Mouse (Mus musculus) stomach, embryonic 15.5 days (tissue): Measurements from ENCODE around the gene Rnh1. TPM values are rescaled to one million over a fixed set of nuclear protein-coding genes. Genes with fewer than 3 reads are reported as not detected.

Experiments
- ATAC-seq: fragments of 200-750 bp; cut with Nextera tagmentation; 2 replicates; pipeline ENCODE4 v1.8.0; 2017; ENCODE audit warnings: low read depth, moderate number of reproducible peaks, moderate TSS enrichment; ENCODE audit not compliant: insufficient read depth, low FRiP score
- H3K27ac ChIP-seq: fragments of 300-500 bp; sonication (generic); 2 replicates; pipeline ENCODE4 v1.5.1; 2015; ENCODE audit warnings: mild to moderate bottlenecking, inconsistent platforms
- H3K27me3 ChIP-seq: fragments of 300-500 bp; sonication (generic); replicated peaks from 2 replicates; pipeline ENCODE4 v1.6.1; 2015; ENCODE audit warnings: inconsistent platforms
- H3K36me3 ChIP-seq: fragments of 300-500 bp; sonication (generic); 2 replicates; pipeline ENCODE4 v1.6.1; 2015; ENCODE audit warnings: inconsistent platforms
- H3K4me1 ChIP-seq: fragments of 300-500 bp; sonication (generic); 2 replicates; pipeline ENCODE4 v1.6.1; 2015; ENCODE audit warnings: inconsistent platforms
- H3K4me2 ChIP-seq: fragments of 300-500 bp; sonication (generic); 2 replicates; pipeline ENCODE4 v1.6.1; 2015; ENCODE audit warnings: mild to moderate bottlenecking, inconsistent platforms
- H3K4me3 ChIP-seq: fragments of 300-500 bp; sonication (generic); replicated peaks from 2 replicates; pipeline ENCODE4 v1.5.1; 2015; ENCODE audit warnings: inconsistent platforms
- H3K9ac ChIP-seq: fragments of 300-500 bp; sonication (generic); 2 replicates; pipeline ENCODE4 v1.6.1; 2015; ENCODE audit warnings: inconsistent platforms
- H3K9me3 ChIP-seq: fragments of 300-500 bp; sonication (generic); 2 replicates; pipeline ENCODE4 v1.6.1; 2016; ENCODE audit warnings: inconsistent platforms
- WGBS: fragments of 180-500 bp; shearing (Covaris S2); methylation state at CpG from one replicate; pipeline ENCODE4 v1.1.7; 2015; 5-methylcytosine and 5-hydroxymethylcytosine counted together
- polyA plus RNA-seq: library from polyadenylated mRNA; unstranded; fragments of >200 nt; fragmentation: Nextera tagmentation; extraction: Ambion mirVana; gene quantifications from 2 replicates; pipeline ENCODE4 v1.2.1, GENCODE M21; 2015

Rnh1 gene
- polyA plus RNA-seq, 1 experiment from 2014 or later = 206 TPM

DNA sequence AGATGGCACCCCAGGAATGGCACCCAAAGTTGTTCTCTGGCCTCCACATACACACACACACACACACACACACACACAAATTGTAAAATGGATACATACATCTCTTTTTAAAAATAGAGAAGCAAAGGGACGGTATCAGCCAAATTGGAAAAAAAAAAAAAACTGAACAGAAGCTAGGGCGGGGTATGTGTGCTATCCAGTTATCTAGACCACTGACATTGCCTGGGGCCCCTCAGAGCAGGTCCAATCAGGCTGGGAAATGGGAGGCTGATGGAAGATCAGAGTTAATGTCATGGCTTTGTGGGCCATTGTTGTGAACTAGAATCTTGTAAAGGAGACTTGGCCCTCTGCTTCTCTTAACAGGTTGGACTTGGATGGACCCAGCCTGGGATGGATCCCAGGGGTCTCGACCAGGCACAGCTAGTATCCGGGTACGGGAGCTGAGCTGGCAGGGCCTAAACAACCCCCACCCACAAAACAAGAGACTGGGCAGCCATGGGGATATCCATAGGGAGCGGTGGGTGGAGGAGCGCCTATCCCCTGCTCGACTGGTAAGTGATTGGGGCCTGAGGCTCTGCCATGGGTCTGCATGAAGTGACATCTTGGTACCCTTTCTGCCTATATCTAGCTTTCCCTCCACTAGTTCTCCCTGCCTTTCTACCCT is 24.1 kb upstream of the Rnh1 start:
- no peak overlapping the region for H3K4me3 ChIP-seq
- no peak overlapping the region for H3K9ac ChIP-seq
- no peak for ATAC-seq
- H3K4me1 ChIP-seq = peaks cover 24% of the 10 kb centered on the region
- H3K36me3 ChIP-seq = 0 out of 2 replicates have a peak, but pooled peaks cover 5% of the 10 kb centered on the region
- WGBS = 87% methylated on average over 8 of the region's 8 CpGs
- H3K27ac ChIP-seq = no peak overlapping the region
- H3K4me2 ChIP-seq = no peak overlapping the region
- no peaks in the 10 kb centered on the region for H3K27me3 ChIP-seq
- no peaks in the 10 kb centered on the region for H3K9me3 ChIP-seq

DNA sequence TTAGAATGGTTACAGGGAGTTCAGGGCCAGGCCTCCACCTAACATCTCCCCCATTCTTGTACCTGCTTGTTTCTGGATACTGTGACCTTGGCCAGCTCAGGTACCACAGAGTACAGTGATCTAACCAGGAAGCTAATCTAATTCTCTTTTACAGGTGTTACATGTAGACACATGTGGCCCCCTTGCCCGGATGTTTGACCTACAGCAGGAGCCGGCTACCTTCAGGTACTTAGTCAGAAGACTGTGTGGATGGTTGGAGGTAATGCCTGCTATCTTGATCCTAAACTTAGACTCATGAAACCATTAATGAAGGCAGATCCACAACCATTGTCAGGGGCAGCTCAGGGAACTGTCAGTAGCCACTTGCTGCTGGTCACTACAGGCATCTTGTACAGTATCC is 23.1 kb upstream of the Rnh1 start:
- WGBS = 84% methylated on average over 2 of the region's 2 CpGs
- no peak overlapping the region for H3K4me2 ChIP-seq

DNA sequence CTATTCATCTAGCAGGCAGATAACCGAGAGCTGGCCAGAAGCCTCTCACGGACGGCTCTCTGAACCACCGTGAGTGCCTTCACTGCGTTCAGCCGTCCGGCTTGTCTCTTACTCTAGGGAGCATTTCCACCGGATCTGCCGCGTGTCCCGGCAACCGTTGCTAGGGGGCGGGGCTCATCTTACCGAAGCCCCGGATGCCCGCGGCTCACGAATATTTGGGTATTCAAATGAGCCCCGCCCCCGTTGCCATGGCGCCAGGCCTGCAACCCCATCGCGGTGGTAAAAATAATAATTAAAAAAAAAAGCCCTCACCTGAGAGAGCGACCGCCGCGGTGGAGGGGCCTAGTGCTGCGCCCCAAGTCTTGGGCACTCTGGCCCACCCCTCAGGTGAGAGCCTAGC is 22.2 kb upstream of the Rnh1 start:
- Histone ChIP-seq H3K36me3 (peaks cover 24% of the 10 kb centered on the region), H3K9ac (peak overlapping the region; percentile 45), H3K27me3 (no peaks in the 10 kb centered on the region), H3K4me3 (peak overlapping the region; percentile 92), H3K9me3 (no peaks in the 10 kb centered on the region), H3K4me2 (peak overlapping the region; percentile 98), H3K27ac (peak overlapping the region; percentile 91), H3K4me1 (peaks cover 25% of the 10 kb centered on the region)
- WGBS = under 1% methylated on average over 28 of the region's 28 CpGs
- ATAC-seq = no peak

More for the DNA sequence above, 23.1 kb upstream of the Rnh1 start:
- Histone ChIP-seq H3K36me3 (peaks cover 15% of the 10 kb centered on the region), H3K27ac (no peak overlapping the region), H3K4me1 (peaks cover 25% of the 10 kb centered on the region), H3K9me3 (no peaks in the 10 kb centered on the region), H3K9ac (no peak overlapping the region), H3K4me3 (no peak overlapping the region; the same call in 1 of the 2 replicates), H3K27me3 (no peaks in the 10 kb centered on the region)
- no peak for ATAC-seq

- ATAC-seq = no peak
- Histone ChIP-seq H3K4me1 (peaks cover 25% of the 10 kb centered on the region), H3K4me3 (peak overlapping the region; percentile 92)
These were observed 21.8 kb upstream of the Rnh1 start for GRCm38 (mm10) chr7:141194409-141194808.

DNA sequence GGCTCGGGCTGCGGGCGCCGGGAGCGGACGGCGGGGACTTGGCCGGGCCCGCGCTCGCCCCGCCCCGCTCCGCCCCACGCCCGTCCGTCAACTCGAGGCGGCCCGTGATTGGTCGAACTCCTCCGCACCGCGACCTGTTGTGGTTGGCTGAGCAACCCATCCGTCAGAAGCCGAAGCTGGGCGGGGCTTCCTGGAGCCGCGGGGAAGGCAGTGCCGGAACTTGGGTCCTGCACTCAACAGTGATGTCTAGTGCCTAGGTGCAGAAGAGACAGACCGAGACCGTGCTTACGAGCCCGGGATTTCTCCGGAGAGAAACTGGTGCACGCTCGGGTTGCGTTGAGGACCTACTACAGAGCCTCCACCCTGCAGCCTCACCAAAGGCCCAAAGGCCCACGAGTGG is 21.3 kb upstream of the Rnh1 start, which contains the start of the genes Hras and Lrrc56:
Gene Hras (minus strand): TSS at position 58 of the 400 bp plus-strand sequence.
Gene Lrrc56 (plus strand): TSS at position 210 of the 400 bp plus-strand sequence.
- H3K27ac ChIP-seq = peak within 1 kb of the TSS; percentile 91
- WGBS = 0% methylated on average over 35 of the region's 39 CpGs
- peak within 1 kb of the TSS; percentile 92 for H3K9ac ChIP-seq
- no peaks in the 10 kb centered on the region for H3K27me3 ChIP-seq
- H3K36me3 ChIP-seq = peaks cover 28% of the 10 kb centered on the region
- peaks cover 25% of the 10 kb centered on the region for H3K4me1 ChIP-seq
- peak; percentile 94 for ATAC-seq
- H3K9me3 ChIP-seq = no peaks in the 10 kb centered on the region
- H3K4me3 ChIP-seq = peak within 1 kb of the TSS; percentile 92
- H3K4me2 ChIP-seq = peak within 1 kb of the TSS; percentile 98

More at GRCm38 (mm10) chr7:141194409-141194808, 21.8 kb upstream of the Rnh1 start:
- no peaks in the 10 kb centered on the region for H3K9me3 ChIP-seq
- H3K4me2 ChIP-seq = peak overlapping the region; percentile 98
- no peaks in the 10 kb centered on the region for H3K27me3 ChIP-seq
- peak overlapping the region; percentile 45 for H3K9ac ChIP-seq
- WGBS = under 1% methylated on average over 23 of the region's 23 CpGs
- H3K36me3 ChIP-seq = peaks cover 28% of the 10 kb centered on the region
- H3K27ac ChIP-seq = peak overlapping the region; percentile 91

GRCm38 (mm10) chr7:141193348-141193856 is 20.7 kb upstream of the Rnh1 start:
- H3K4me3 ChIP-seq = peak overlapping the region; percentile 92

DNA sequence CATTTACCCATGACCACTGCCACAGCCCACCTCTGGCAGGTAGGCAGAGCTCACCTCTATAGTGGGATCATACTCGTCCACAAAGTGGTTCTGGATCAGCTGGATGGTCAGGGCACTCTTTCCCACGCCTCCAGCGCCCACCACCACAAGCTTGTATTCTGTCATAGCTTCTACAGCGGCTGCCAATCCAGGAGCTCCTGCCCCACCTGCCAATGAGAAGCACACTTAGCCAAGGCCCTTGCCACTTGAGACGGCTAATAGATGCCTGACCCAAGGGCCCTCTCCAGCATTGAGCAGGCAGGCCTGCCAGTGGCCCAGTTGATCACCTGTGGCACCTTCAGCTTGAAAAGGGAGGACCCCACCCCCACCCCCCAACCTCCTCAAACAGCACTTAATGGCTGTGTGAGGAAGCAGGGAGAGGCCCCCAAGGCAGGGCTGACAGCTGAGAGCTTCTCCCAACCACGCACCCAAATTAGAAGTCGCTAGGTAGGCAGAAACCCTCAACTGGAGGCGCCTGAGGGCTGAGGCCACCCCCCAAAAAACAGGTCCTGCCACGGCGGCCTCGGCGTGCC is 20.2 kb upstream of the Rnh1 start:
- H3K4me1 ChIP-seq = peaks cover 25% of the 10 kb centered on the region
- H3K9me3 ChIP-seq = no peaks in the 10 kb centered on the region
- peaks cover 28% of the 10 kb centered on the region for H3K36me3 ChIP-seq
- ATAC-seq = no peak
- H3K9ac ChIP-seq = peak overlapping the region; percentile 92
- peak overlapping the region; percentile 92 for H3K4me3 ChIP-seq
- no peaks in the 10 kb centered on the region for H3K27me3 ChIP-seq
- H3K4me2 ChIP-seq = peak overlapping the region; percentile 91
- 25% methylated on average over 12 of the region's 12 CpGs for WGBS
- peak overlapping the region; percentile 91; the same call in 1 of the 2 replicates for H3K27ac ChIP-seq

More at GRCm38 (mm10) chr7:141193348-141193856, 20.7 kb upstream of the Rnh1 start:
- peaks cover 28% of the 10 kb centered on the region for H3K36me3 ChIP-seq
- peak overlapping the region; percentile 91 for H3K27ac ChIP-seq
- peaks cover 25% of the 10 kb centered on the region for H3K4me1 ChIP-seq
- H3K9ac ChIP-seq = peak overlapping the region; percentile 92
- peak overlapping the region; percentile 91 for H3K4me2 ChIP-seq
- peak; percentile 0; the same call in 1 of the 2 replicates for ATAC-seq
- H3K9me3 ChIP-seq = no peaks in the 10 kb centered on the region
- WGBS = 1% methylated on average over 43 of the region's 43 CpGs
- H3K27me3 ChIP-seq = no peaks in the 10 kb centered on the region

GRCm38 (mm10) chr7:141191796-141192685 is 19.4 kb upstream of the Rnh1 start:
- H3K9ac ChIP-seq = no peak overlapping the region
- peak overlapping the region; percentile 91 for H3K4me2 ChIP-seq
- WGBS = 89% methylated on average over 24 of the region's 24 CpGs
- ATAC-seq = no peak
- H3K9me3 ChIP-seq = no peaks in the 10 kb centered on the region
- H3K27me3 ChIP-seq = no peaks in the 10 kb centered on the region
- H3K4me3 ChIP-seq = peak overlapping the region; percentile 92
- no peak overlapping the region for H3K27ac ChIP-seq
- peaks cover 28% of the 10 kb centered on the region for H3K36me3 ChIP-seq
- peaks cover 25% of the 10 kb centered on the region for H3K4me1 ChIP-seq

- Histone ChIP-seq H3K4me1 (peaks cover 25% of the 10 kb centered on the region), H3K27me3 (no peaks in the 10 kb centered on the region), H3K9ac (no peak overlapping the region), H3K27ac (no peak overlapping the region), H3K4me3 (no peak overlapping the region), H3K4me2 (no peak overlapping the region), H3K9me3 (no peaks in the 10 kb centered on the region), H3K36me3 (peaks cover 28% of the 10 kb centered on the region)
- ATAC-seq = no peak
- WGBS = 87% methylated on average over 14 of the region's 14 CpGs
These were observed 18.4 kb upstream of the Rnh1 start for GRCm38 (mm10) chr7:141191036-141191435.

DNA sequence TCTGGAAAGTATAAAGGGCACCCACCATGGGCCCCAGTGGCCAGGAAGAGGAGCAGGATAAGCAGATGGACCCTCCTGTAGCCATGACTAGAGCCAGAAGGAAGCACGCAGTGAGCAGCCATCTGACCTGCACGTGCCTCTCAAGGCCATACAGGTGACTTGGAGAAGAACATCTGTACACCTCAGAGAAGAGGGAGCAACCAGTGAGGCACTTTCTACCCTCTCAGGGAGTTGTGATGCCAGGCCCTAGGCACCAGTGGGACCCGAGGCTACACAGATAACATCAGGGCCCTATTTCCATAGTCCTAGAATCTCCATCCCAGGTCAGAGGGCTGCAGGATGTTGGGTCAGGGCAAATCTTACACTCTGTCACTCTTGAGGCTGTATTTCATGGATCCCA is 17.6 kb upstream of the Rnh1 start:
- WGBS = 89% methylated on average over 3 of the region's 3 CpGs
- no peak overlapping the region for H3K27ac ChIP-seq
- H3K4me1 ChIP-seq = peaks cover 17% of the 10 kb centered on the region
- H3K4me2 ChIP-seq = no peak overlapping the region
- no peak overlapping the region for H3K4me3 ChIP-seq
- no peak for ATAC-seq
- H3K9me3 ChIP-seq = no peaks in the 10 kb centered on the region
- peaks cover 28% of the 10 kb centered on the region for H3K36me3 ChIP-seq
- H3K27me3 ChIP-seq = no peaks in the 10 kb centered on the region
- no peak overlapping the region for H3K9ac ChIP-seq

- Histone ChIP-seq H3K27ac (no peak overlapping the region), H3K9ac (no peak overlapping the region), H3K27me3 (no peaks in the 10 kb centered on the region), H3K36me3 (peaks cover 28% of the 10 kb centered on the region), H3K4me1 (peaks cover 15% of the 10 kb centered on the region), H3K4me2 (no peak overlapping the region), H3K9me3 (no peaks in the 10 kb centered on the region), H3K4me3 (no peak overlapping the region)
- WGBS = 94% methylated on average over 3 of the region's 3 CpGs
- no peak for ATAC-seq
These were observed 16.1 kb upstream of the Rnh1 start for GRCm38 (mm10) chr7:141188733-141189132.
